Mouse (Mus musculus) forebrain, embryonic 13.5 days (tissue): ENCODE results near the gene Dab2ip. TPM values are rescaled to one million over a fixed set of nuclear protein-coding genes. Genes with fewer than 3 reads are reported as not detected.
A peak's percentile ranks its signal among the peaks of the same experiment; 100 is the strongest.

Experiments
- ATAC-seq: fragments of 200-750 bp; cut with Nextera tagmentation; 2 replicates; pipeline ENCODE4 v1.8.0; 2017
- H3K27ac ChIP-seq: fragments of 300-500 bp; sonication (generic); 2 replicates; pipeline ENCODE4 v1.5.1; 2015; ENCODE audit warnings: inconsistent platforms, mild to moderate bottlenecking, moderate library complexity
- H3K27me3 ChIP-seq: fragments of 300-500 bp; sonication (generic); 2 replicates; pipeline ENCODE4 v1.6.1; 2015; ENCODE audit warnings: mild to moderate bottlenecking, inconsistent platforms
- H3K36me3 ChIP-seq: fragments of 300-500 bp; sonication (generic); 2 replicates; pipeline ENCODE4 v1.6.1; 2015; ENCODE audit warnings: mild to moderate bottlenecking, inconsistent platforms; ENCODE audit not compliant: poor library complexity, severe bottlenecking
- H3K4me1 ChIP-seq: fragments of 300-500 bp; sonication (generic); 2 replicates; pipeline ENCODE4 v1.6.1; 2015; ENCODE audit warnings: inconsistent platforms
- H3K4me2 ChIP-seq: fragments of 300-500 bp; sonication (generic); 2 replicates; pipeline ENCODE4 v1.6.1; 2015; ENCODE audit warnings: inconsistent platforms, mild to moderate bottlenecking, moderate library complexity
- H3K4me3 ChIP-seq: fragments of 300-500 bp; sonication (generic); 2 replicates; pipeline ENCODE4 v1.5.1; 2015; ENCODE audit warnings: mild to moderate bottlenecking, inconsistent platforms
- H3K9ac ChIP-seq: fragments of 300-500 bp; sonication (generic); 2 replicates; pipeline ENCODE4 v1.6.1; 2015; ENCODE audit warnings: mild to moderate bottlenecking, inconsistent platforms
- H3K9me3 ChIP-seq: fragments of 300-500 bp; sonication (generic); replicated peaks from 2 replicates; pipeline ENCODE4 v1.6.1; 2016; ENCODE audit warnings: inconsistent platforms
- WGBS: fragments of 180-500 bp; shearing (Covaris S2); methylation state at CpG from one replicate; pipeline ENCODE4 v1.1.7; 2015; 5-methylcytosine and 5-hydroxymethylcytosine counted together
- polyA plus RNA-seq: library from polyadenylated mRNA; unstranded; fragments of >200 nt; fragmentation: Nextera tagmentation; extraction: Ambion mirVana; gene quantifications from 2 replicates; pipeline ENCODE4 v1.2.1, GENCODE M21; 2015

Dab2ip gene
- 27.4 and 27.6 TPM in 2 replicates for polyA plus RNA-seq

GRCm38 (mm10) chr2:35557911-35558825 is at the start of gene Dab2ip:
Gene Dab2ip, plus strand, starts transcription at chr2:35558266.
- H3K4me2 ChIP-seq, result no peak within 1 kb of the TSS
- H3K9me3 ChIP-seq, result no peaks in the 10 kb centered on the region
- no peak within 1 kb of the TSS for H3K4me3 ChIP-seq
- H3K27me3 ChIP-seq, result no peaks in the 10 kb centered on the region
- H3K9ac ChIP-seq, result no peak within 1 kb of the TSS
- no peaks in the 10 kb centered on the region for H3K36me3 ChIP-seq
- peaks cover 11% of the 10 kb centered on the region for H3K4me1 ChIP-seq
- H3K27ac ChIP-seq, result no peak within 1 kb of the TSS
- ATAC-seq, result no peak
- 69% methylated on average over 29 of the region's 29 CpGs for WGBS

DNA sequence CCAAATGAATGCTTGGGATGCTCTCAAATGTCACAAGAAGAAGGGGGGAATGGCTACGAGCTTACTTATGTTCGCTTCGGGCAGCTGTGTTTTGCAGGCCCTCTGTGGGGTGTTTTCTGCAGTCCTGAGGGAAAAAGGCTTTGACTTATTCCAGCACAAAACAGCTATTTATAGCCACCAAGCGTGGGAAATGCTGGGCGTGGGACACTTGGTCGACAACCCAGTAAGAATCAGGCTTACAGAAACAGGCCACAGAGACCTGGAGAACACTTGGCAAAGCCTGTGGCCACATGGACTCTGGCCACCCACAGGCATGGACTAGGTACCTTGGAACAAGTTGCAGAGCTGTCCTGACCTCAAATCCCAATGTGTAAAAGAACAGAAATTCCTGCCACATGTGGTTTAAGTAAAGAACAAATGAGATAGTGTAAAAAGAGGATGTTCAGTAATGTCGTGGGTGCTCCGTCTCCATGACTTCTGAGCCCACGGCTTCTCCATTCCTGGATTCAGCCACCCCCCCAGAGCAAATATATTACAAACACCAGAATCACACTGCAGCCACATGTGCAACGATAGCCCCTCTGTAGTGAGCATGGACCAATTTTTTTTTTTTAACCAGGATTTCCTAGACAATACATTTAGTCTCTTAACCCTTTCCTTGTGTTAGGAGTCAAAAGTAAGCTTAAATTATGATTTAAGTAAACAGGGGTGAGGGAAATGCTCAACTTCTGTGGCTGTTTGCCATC is 49.3 kb upstream of the Dab2ip start:
- Histone ChIP-seq H3K27ac (no peak overlapping the region), H3K4me2 (no peak overlapping the region), H3K9ac (no peak overlapping the region), H3K9me3 (no peaks in the 10 kb centered on the region; the same call in 1 of the 2 replicates), H3K4me3 (no peak overlapping the region), H3K36me3 (no peaks in the 10 kb centered on the region), H3K4me1 (peaks cover 17% of the 10 kb centered on the region), H3K27me3 (no peaks in the 10 kb centered on the region)
- no peak for ATAC-seq
- 57% methylated on average over 10 of the region's 10 CpGs for WGBS

DNA sequence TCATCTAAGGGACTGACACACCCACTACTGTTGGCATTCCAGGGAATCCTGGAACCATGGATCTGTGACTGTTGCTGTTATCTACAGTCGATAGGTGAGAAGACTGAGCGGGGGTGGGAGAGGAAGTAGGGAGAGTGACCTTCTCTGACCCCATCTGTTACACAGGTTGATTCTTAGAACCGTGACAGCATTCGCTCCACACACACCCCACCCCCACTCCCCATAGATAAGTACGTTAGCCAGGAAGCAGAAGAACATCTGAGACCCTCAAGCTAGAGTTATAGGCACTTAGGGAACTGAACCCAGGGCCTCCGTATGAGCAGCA is 48.8 kb upstream of the Dab2ip start:
- no peaks in the 10 kb centered on the region for H3K27me3 ChIP-seq
- H3K9me3 ChIP-seq, result no peaks in the 10 kb centered on the region; the same call in 1 of the 2 replicates
- no peak for ATAC-seq
- peaks cover 22% of the 10 kb centered on the region for H3K4me1 ChIP-seq
- no peaks in the 10 kb centered on the region for H3K36me3 ChIP-seq
- H3K9ac ChIP-seq, result no peak overlapping the region
- no peak overlapping the region for H3K27ac ChIP-seq
- no peak overlapping the region for H3K4me2 ChIP-seq
- no peak overlapping the region for H3K4me3 ChIP-seq
- 72% methylated on average over 6 of the region's 6 CpGs for WGBS

GRCm38 (mm10) chr2:35509888-35510287 is 48.2 kb upstream of the Dab2ip start:
- no peaks in the 10 kb centered on the region for H3K27me3 ChIP-seq
- no peak overlapping the region for H3K27ac ChIP-seq
- peaks cover 22% of the 10 kb centered on the region for H3K4me1 ChIP-seq
- H3K9ac ChIP-seq, result no peak overlapping the region
- H3K36me3 ChIP-seq, result no peaks in the 10 kb centered on the region
- H3K9me3 ChIP-seq, result no peaks in the 10 kb centered on the region; the same call in 1 of the 2 replicates
- H3K4me3 ChIP-seq, result no peak overlapping the region
- H3K4me2 ChIP-seq, result no peak overlapping the region
- whole genome bisulfite sequencing, result 83% methylated on average over 4 of the region's 4 CpGs
- ATAC-seq, result no peak

GRCm38 (mm10) chr2:35510920-35511319 is 47.1 kb upstream of the Dab2ip start:
- Histone ChIP-seq H3K27me3 (no peaks in the 10 kb centered on the region), H3K4me1 (peaks cover 22% of the 10 kb centered on the region), H3K4me2 (no peak overlapping the region), H3K9ac (no peak overlapping the region), H3K36me3 (no peaks in the 10 kb centered on the region), H3K4me3 (no peak overlapping the region), H3K27ac (no peak overlapping the region), H3K9me3 (no peaks in the 10 kb centered on the region; the same call in 1 of the 2 replicates)
- ATAC-seq, result no peak
- WGBS, result 38% methylated on average over 1 of the region's 1 CpGs

DNA sequence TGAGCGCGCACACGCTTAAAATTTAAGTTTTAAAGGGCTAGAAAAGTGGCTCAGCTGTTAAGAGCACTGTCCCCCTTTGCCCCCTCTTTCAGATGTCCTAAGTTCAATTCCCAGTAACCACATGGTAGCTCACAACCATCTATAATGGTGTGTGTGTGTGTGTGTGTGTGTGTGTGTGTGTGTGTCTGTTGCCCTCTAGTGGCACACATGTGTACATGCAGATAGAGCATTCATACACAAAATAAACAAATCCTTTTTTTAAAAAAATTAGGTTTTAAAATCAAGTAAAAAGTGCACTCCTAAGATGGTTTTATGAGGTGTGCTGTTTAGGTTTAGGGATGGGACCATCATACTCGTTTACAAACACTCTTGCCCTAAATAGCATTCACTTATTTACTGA is 45.8 kb upstream of the Dab2ip start:
- WGBS, result 92% methylated on average over 4 of the region's 4 CpGs
- no peak overlapping the region for H3K4me3 ChIP-seq
- no peak for ATAC-seq

DNA sequence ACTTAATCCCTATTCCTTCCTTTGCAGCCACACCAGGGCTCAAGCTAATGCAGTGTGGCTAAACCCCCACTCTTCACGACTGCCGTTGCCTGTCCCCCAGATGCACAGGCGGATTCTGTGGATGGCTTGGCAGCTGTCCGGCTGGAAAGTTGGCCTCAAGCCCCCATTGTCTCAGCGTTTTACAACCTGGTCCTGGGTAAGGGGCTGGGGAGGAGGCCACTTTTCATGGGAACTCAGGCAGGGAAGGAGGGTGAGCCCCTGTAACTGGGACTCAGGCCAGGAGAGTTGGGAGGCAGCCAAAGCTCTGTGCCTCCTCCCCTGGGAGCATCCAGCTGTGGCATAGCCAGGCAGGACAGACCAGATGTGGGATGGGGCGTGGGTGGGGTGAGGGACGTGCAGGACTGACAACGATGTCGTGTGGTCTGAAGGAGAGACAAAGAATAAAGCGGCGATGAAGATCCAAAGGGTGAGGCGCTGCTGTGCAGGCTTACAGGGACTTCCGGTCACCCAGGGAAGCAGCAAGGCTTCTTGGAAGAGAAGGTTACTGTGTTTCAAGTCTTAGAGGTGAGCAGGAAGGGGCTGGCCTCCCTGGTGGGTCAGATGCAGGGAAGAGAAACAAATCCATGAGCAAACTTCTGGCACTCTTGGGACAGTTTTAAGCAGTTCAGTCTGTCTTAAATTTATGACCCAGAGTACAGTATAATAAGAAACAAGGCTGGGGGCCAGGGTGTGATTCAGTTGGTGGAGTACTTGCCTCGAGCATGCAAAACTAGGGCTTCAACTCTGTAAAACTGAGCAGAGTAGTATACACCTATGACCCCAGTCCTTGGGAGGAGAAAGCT is 43.8 kb upstream of the Dab2ip start:
- peak; percentile 81 for ATAC-seq
- H3K4me2 ChIP-seq, result no peak overlapping the region

More for the DNA sequence above, 45.8 kb upstream of the Dab2ip start:
- H3K27ac ChIP-seq, result no peak overlapping the region
- H3K4me2 ChIP-seq, result no peak overlapping the region
- H3K9me3 ChIP-seq, result no peaks in the 10 kb centered on the region; the same call in 1 of the 2 replicates
- H3K9ac ChIP-seq, result no peak overlapping the region
- H3K27me3 ChIP-seq, result no peaks in the 10 kb centered on the region
- H3K4me1 ChIP-seq, result peaks cover 13% of the 10 kb centered on the region
- no peaks in the 10 kb centered on the region for H3K36me3 ChIP-seq

GRCm38 (mm10) chr2:35526612-35527242 is 31.3 kb upstream of the Dab2ip start:
- no peaks in the 10 kb centered on the region for H3K9me3 ChIP-seq
- H3K4me1 ChIP-seq, result no peaks in the 10 kb centered on the region
- H3K27me3 ChIP-seq, result no peaks in the 10 kb centered on the region
- no peak overlapping the region for H3K4me3 ChIP-seq
- H3K36me3 ChIP-seq, result no peaks in the 10 kb centered on the region
- no peak overlapping the region for H3K27ac ChIP-seq
- no peak overlapping the region for H3K9ac ChIP-seq
- no peak for ATAC-seq
- WGBS, result 88% methylated on average over 14 of the region's 14 CpGs
- no peak overlapping the region for H3K4me2 ChIP-seq

More for the DNA sequence above, 43.8 kb upstream of the Dab2ip start:
- no peaks in the 10 kb centered on the region for H3K27me3 ChIP-seq
- H3K4me1 ChIP-seq, result peaks cover 12% of the 10 kb centered on the region
- H3K9me3 ChIP-seq, result no peaks in the 10 kb centered on the region; the same call in 1 of the 2 replicates
- 0 out of 2 replicates have a peak overlapping the region, but pooled peaks have one; percentile 5 for H3K9ac ChIP-seq
- H3K4me3 ChIP-seq, result no peak overlapping the region
- 39% methylated on average over 14 of the region's 14 CpGs for WGBS
- H3K36me3 ChIP-seq, result no peaks in the 10 kb centered on the region
- peak overlapping the region; percentile 54 for H3K27ac ChIP-seq

DNA sequence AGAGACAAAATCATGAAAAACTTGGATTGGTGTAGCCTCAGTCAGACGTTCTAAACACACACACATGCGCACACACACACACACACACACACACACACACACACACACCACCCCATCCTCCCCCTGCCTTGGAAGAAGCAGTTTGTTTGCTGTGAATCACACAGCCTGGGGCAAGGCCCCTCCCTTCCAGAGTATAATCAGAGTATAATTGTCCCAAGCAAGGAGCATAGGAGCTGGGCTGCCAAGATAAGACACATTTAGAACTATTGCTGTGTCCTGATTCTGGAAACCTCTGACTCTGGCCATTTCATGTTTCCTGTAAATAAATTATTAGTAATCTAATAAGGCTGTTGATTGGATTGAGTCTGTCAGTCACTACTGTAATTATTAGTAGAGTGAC is 29.0 kb upstream of the Dab2ip start:
- Histone ChIP-seq H3K4me1 (peaks cover 8% of the 10 kb centered on the region; the same call in 1 of the 2 replicates), H3K9ac (no peak overlapping the region), H3K4me2 (no peak overlapping the region), H3K27me3 (no peaks in the 10 kb centered on the region), H3K27ac (no peak overlapping the region), H3K36me3 (no peaks in the 10 kb centered on the region), H3K9me3 (no peaks in the 10 kb centered on the region), H3K4me3 (no peak overlapping the region)
- WGBS, result 81% methylated on average over 2 of the region's 2 CpGs
- no peak for ATAC-seq

- H3K4me3 ChIP-seq, result no peak overlapping the region
- peak; percentile 59; the same call in 1 of the 2 replicates for ATAC-seq
- no peaks in the 10 kb centered on the region for H3K36me3 ChIP-seq
- no peak overlapping the region for H3K27ac ChIP-seq
- WGBS, result 81% methylated on average over 4 of the region's 4 CpGs
- no peak overlapping the region for H3K9ac ChIP-seq
- no peaks in the 10 kb centered on the region for H3K9me3 ChIP-seq
- H3K4me2 ChIP-seq, result no peak overlapping the region
- H3K27me3 ChIP-seq, result no peaks in the 10 kb centered on the region
- peaks cover 10% of the 10 kb centered on the region; the same call in 1 of the 2 replicates for H3K4me1 ChIP-seq
Measured at GRCm38 (mm10) chr2:35529856-35530255, 28.2 kb upstream of the Dab2ip start.

DNA sequence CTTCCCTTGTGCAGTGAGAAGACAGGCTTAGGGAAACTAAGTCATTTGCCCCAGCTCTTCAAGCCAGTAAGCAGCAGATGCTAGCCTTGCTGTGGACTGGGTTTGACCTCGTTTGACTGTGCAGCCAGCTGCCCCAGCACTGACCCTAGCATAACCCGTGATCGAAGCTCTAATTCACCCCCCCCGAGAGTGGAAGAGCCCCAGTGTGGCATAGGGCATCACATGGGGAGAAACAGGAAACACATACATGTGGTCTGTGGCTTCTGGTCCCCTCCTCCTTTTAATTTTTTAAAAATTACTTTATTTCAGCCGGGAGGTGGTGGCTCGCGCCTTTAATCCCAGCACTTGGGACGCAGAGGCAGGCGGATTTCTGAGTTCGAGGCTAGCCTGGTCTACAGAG is 27.3 kb upstream of the Dab2ip start:
- WGBS, result 89% methylated on average over 10 of the region's 10 CpGs
- H3K4me2 ChIP-seq, result no peak overlapping the region
- no peak overlapping the region for H3K9ac ChIP-seq
- no peaks in the 10 kb centered on the region for H3K36me3 ChIP-seq
- no peak overlapping the region for H3K27ac ChIP-seq
- no peaks in the 10 kb centered on the region for H3K9me3 ChIP-seq
- ATAC-seq, result no peak
- no peaks in the 10 kb centered on the region for H3K27me3 ChIP-seq
- peaks cover 10% of the 10 kb centered on the region; the same call in 1 of the 2 replicates for H3K4me1 ChIP-seq
- H3K4me3 ChIP-seq, result no peak overlapping the region
